In genomic region chr6:146877425-146878045, GRCm38 (mm10) we compare ENCODE assay signal across 17 mouse cellular contexts. TPM values are rescaled to one million over a fixed set of nuclear protein-coding genes. Genes with fewer than 3 reads are reported as not detected.
DNase-seq lines count a peak whose midpoint lies in the region; ATAC-seq and TF ChIP-seq lines count a peak whose summit lies in the region.
"Had no signal": no experiment of that assay in that cellular context is flagged by ENCODE, and none has a peak within 500 bp of the region (broad histone marks: within the 10 kb centered on the region; RNA-seq: fewer than 3 reads in every experiment).

No protein-coding gene starts in this region.

- H3K9ac ChIP-seq in forebrain, postnatal 0 days: no peak overlapping the region
- H3K9ac ChIP-seq in forebrain, embryonic 16.5 days (replicated peaks; ENCODE audit: low read depth, low read length): no peak overlapping the region
- H3K9ac ChIP-seq in midbrain, embryonic 11.5 days (ENCODE audit: low read length): no peak overlapping the region
- H3K9ac ChIP-seq in midbrain, postnatal 0 days (replicated peaks; ENCODE audit: low read length, poor library complexity, severe bottlenecking): no peak overlapping the region
- no peak overlapping the region for H3K9ac ChIP-seq in neural tube, embryonic 15.5 days (replicated peaks)
- H3K9ac ChIP-seq: embryonic facial prominence, embryonic 15.5 days; limb, embryonic 12.5 days; lung, embryonic 14.5 days had no signal

- DNase-seq in forebrain, postnatal 0 days: peak; percentile 34
- DNase-seq in midbrain, embryonic 11.5 days (ENCODE audit: low spot score, missing footprints): peak; percentile 78
- DNase-seq in midbrain, postnatal 0 days (ENCODE audit: low spot score): no peak
- DNase-seq in left cerebral cortex, postnatal 25 days (ENCODE audit: low spot score in 2 of 2): peak; percentile 76 to 96
- DNase-seq in cerebellum, postnatal 10 days: no peak
- no peak for DNase-seq in lung, adult 2 months
- DNase-seq: cerebellum, adult 9-11 months; kidney, adult 18-20 months; lung, embryonic 14.5 days had no signal

- peak; percentile 68 for ATAC-seq in forebrain, postnatal 0 days
- ATAC-seq in forebrain, embryonic 16.5 days: no peak
- ATAC-seq in midbrain, embryonic 11.5 days (ENCODE audit: low FRiP score): no peak
- no peak for ATAC-seq in midbrain, postnatal 0 days (ENCODE audit: low FRiP score)
- ATAC-seq in neural tube, embryonic 15.5 days (ENCODE audit: low FRiP score): no peak

- H3K27ac ChIP-seq in forebrain, postnatal 0 days (ENCODE audit: low read depth, low read length): no peak overlapping the region
- H3K27ac ChIP-seq in forebrain, embryonic 16.5 days (ENCODE audit: low read length): no peak overlapping the region
- H3K27ac ChIP-seq in midbrain, embryonic 11.5 days (ENCODE audit: low read depth, low read length): no peak overlapping the region
- H3K27ac ChIP-seq in midbrain, postnatal 0 days (ENCODE audit: low read depth, low read length): no peak overlapping the region
- no peak overlapping the region for H3K27ac ChIP-seq in neural tube, embryonic 15.5 days (replicated peaks)
- H3K27ac ChIP-seq: embryonic facial prominence, embryonic 15.5 days; hindbrain, embryonic 10.5 days had no signal

- no peaks in the 10 kb centered on the region for H3K9me3 ChIP-seq in forebrain, postnatal 0 days (ENCODE audit: low read length)
- H3K9me3 ChIP-seq in forebrain, embryonic 16.5 days (ENCODE audit: control insufficient read depth, low read length): peaks cover 6% of the 10 kb centered on the region
- peaks cover 4% of the 10 kb centered on the region; the same call in 1 of the 2 replicates for H3K9me3 ChIP-seq in midbrain, embryonic 11.5 days (ENCODE audit: control insufficient read depth, low read length)
- H3K9me3 ChIP-seq in midbrain, postnatal 0 days (ENCODE audit: low read length): no peaks in the 10 kb centered on the region
- H3K9me3 ChIP-seq in neural tube, embryonic 15.5 days (replicated peaks): no peaks in the 10 kb centered on the region

- no peaks in the 10 kb centered on the region for H3K4me1 ChIP-seq in forebrain, postnatal 0 days (ENCODE audit: insufficient read depth)
- H3K4me1 ChIP-seq in forebrain, embryonic 16.5 days (replicated peaks; ENCODE audit: control insufficient read depth, insufficient read depth, low read length): peaks cover 3% of the 10 kb centered on the region; the same call in 1 of the 2 replicates
- no peaks in the 10 kb centered on the region for H3K4me1 ChIP-seq in midbrain, embryonic 11.5 days (ENCODE audit: control insufficient read depth, insufficient read depth, low read length)
- H3K4me1 ChIP-seq in midbrain, postnatal 0 days (ENCODE audit: insufficient read depth, low read length): no peaks in the 10 kb centered on the region
- no peaks in the 10 kb centered on the region for H3K4me1 ChIP-seq in neural tube, embryonic 15.5 days
- H3K4me1 ChIP-seq in lung, adult 2 months (ENCODE audit: control insufficient read depth, insufficient read depth, low read length): no peaks in the 10 kb centered on the region

- no peaks in the 10 kb centered on the region for H3K27me3 ChIP-seq in forebrain, postnatal 0 days (ENCODE audit: insufficient read depth, low read length)
- H3K27me3 ChIP-seq in forebrain, embryonic 16.5 days (replicated peaks; ENCODE audit: control insufficient read depth, insufficient read depth, low read length): no peaks in the 10 kb centered on the region
- H3K27me3 ChIP-seq in midbrain, embryonic 11.5 days (ENCODE audit: control insufficient read depth, insufficient read depth, low read length): no peaks in the 10 kb centered on the region
- H3K27me3 ChIP-seq in midbrain, postnatal 0 days (ENCODE audit: insufficient read depth, low read length): no peaks in the 10 kb centered on the region
- no peaks in the 10 kb centered on the region for H3K27me3 ChIP-seq in neural tube, embryonic 15.5 days (replicated peaks)
- H3K27me3 ChIP-seq: embryonic facial prominence, embryonic 15.5 days; limb, embryonic 12.5 days had no signal

- H3K36me3 ChIP-seq in forebrain, postnatal 0 days (ENCODE audit: insufficient read depth): no peaks in the 10 kb centered on the region
- H3K36me3 ChIP-seq in forebrain, embryonic 16.5 days (ENCODE audit: control insufficient read depth, insufficient read depth): no peaks in the 10 kb centered on the region
- H3K36me3 ChIP-seq in midbrain, embryonic 11.5 days (ENCODE audit: control insufficient read depth, insufficient read depth, low read length): no peaks in the 10 kb centered on the region
- no peaks in the 10 kb centered on the region for H3K36me3 ChIP-seq in midbrain, postnatal 0 days (ENCODE audit: insufficient read depth, low read length)
- no peaks in the 10 kb centered on the region for H3K36me3 ChIP-seq in neural tube, embryonic 15.5 days
- H3K36me3 ChIP-seq: embryonic facial prominence, embryonic 15.5 days; hindbrain, embryonic 10.5 days; limb, embryonic 12.5 days had no signal

- H3K4me2 ChIP-seq in forebrain, postnatal 0 days (ENCODE audit: low read depth): no peak overlapping the region
- no peak overlapping the region for H3K4me2 ChIP-seq in forebrain, embryonic 16.5 days (ENCODE audit: low read length)
- no peak overlapping the region for H3K4me2 ChIP-seq in midbrain, embryonic 11.5 days
- H3K4me2 ChIP-seq in midbrain, postnatal 0 days (ENCODE audit: low read depth, low read length, poor library complexity, severe bottlenecking): no peak overlapping the region
- no peak overlapping the region for H3K4me2 ChIP-seq in neural tube, embryonic 15.5 days
- H3K4me2 ChIP-seq: embryonic facial prominence, embryonic 15.5 days; limb, embryonic 12.5 days; lung, embryonic 14.5 days had no signal

- no peak for TF ChIP-seq CTCF in forebrain, postnatal 0 days (IDR thresholded peaks at IDR 0.05; ENCODE audit: low read depth)
- TF ChIP-seq CTCF in midbrain, postnatal 0 days (IDR thresholded peaks at IDR 0.05): no peak
- no peak for TF ChIP-seq CTCF in lung, adult 2 months (IDR thresholded peaks at IDR 0.05; ENCODE audit: insufficient read depth, low read length)

- intact Hi-C loops in left cerebral cortex, postnatal 25 days (cut with DNase I): loop anchor here (1.0 to 2.0 kb wide), 2 partner anchors 43 to 78 kb away; no protein-coding TSS in a partner anchor

- 71% methylated on average over 12 of the region's 12 CpGs for WGBS in forebrain, postnatal 0 days
- WGBS in forebrain, embryonic 16.5 days: 84% methylated on average over 12 of the region's 12 CpGs
- WGBS in midbrain, embryonic 11.5 days: 92% methylated on average over 12 of the region's 12 CpGs
- WGBS in midbrain, postnatal 0 days: 78% methylated on average over 12 of the region's 12 CpGs
- WGBS in neural tube, embryonic 15.5 days: 93% methylated on average over 12 of the region's 12 CpGs
- 86% methylated on average over 12 of the region's 12 CpGs for WGBS in lung, adult 2 months

- H3K4me3 ChIP-seq in forebrain, postnatal 0 days (ENCODE audit: low read depth, low read length): no peak overlapping the region
- no peak overlapping the region for H3K4me3 ChIP-seq in forebrain, embryonic 16.5 days (replicated peaks; ENCODE audit: low read length)
- no peak overlapping the region for H3K4me3 ChIP-seq in midbrain, embryonic 11.5 days (ENCODE audit: low read depth, low read length)
- no peak overlapping the region for H3K4me3 ChIP-seq in midbrain, postnatal 0 days (ENCODE audit: low read depth, low read length)
- no peak overlapping the region for H3K4me3 ChIP-seq in neural tube, embryonic 15.5 days (replicated peaks)
- no peak overlapping the region for H3K4me3 ChIP-seq in lung, adult 2 months (replicated peaks; ENCODE audit: extremely low read depth, low read depth, low read length)
- H3K4me3 ChIP-seq: embryonic facial prominence, embryonic 15.5 days; hindbrain, embryonic 10.5 days; limb, embryonic 12.5 days had no signal

- no peak for TF ChIP-seq POLR2A in lung, adult 2 months (IDR thresholded peaks at IDR 0.05; ENCODE audit: borderline replicate concordance, extremely low read depth, low read depth, low read length)

RNA-seq across cellular contexts. Expression of gene Ppfibp1, which starts 10.8 kb away (rescaled TPM):
- 32.0 and 33.0 TPM in 2 replicates for total RNA-seq in forebrain, postnatal 0 days (2014; rRNA removed)
- 15.6 and 23.8 TPM in 2 replicates for polyA plus RNA-seq in forebrain, postnatal 0 days (2015; fragmentation: Nextera tagmentation; extraction: Ambion mirVana)
- polyA plus RNA-seq in forebrain, embryonic 16.5 days (2015; fragmentation: Nextera tagmentation; extraction: Ambion mirVana): 17.8 and 21.4 TPM in 2 replicates
- polyA plus RNA-seq in midbrain, embryonic 11.5 days (2014; fragmentation: Nextera tagmentation; extraction: Ambion mirVana): 30.2 and 30.7 TPM in 2 replicates
- 23.7 and 25.0 TPM in 2 replicates for total RNA-seq in midbrain, postnatal 0 days (2014; rRNA removed)
- 21.6 and 25.4 TPM in 2 replicates for polyA plus RNA-seq in midbrain, postnatal 0 days (2015; fragmentation: Nextera tagmentation; extraction: Ambion mirVana)
- total RNA-seq in left cerebral cortex, postnatal 25 days (2021): 10 to 100 TPM; 57.2 to 60.7 TPM
- 12.8 and 15.8 TPM in 2 replicates for polyA plus RNA-seq in neural tube, embryonic 15.5 days (2015; fragmentation: Nextera tagmentation; extraction: Ambion mirVana)
- 26.1 and 35.1 TPM in 2 replicates for polyA plus RNA-seq in lung, adult 2 months (2012; rRNA removed)

RNA-seq across cellular contexts. Expression of gene Smco2, which starts 27.6 kb away (rescaled TPM):
- total RNA-seq in forebrain, postnatal 0 days (2014; rRNA removed): not detected in 2 replicates
- polyA plus RNA-seq in forebrain, postnatal 0 days (2015; fragmentation: Nextera tagmentation; extraction: Ambion mirVana): not detected in 2 replicates
- not detected in 2 replicates for polyA plus RNA-seq in forebrain, embryonic 16.5 days (2015; fragmentation: Nextera tagmentation; extraction: Ambion mirVana)
- not detected in 2 replicates for polyA plus RNA-seq in midbrain, embryonic 11.5 days (2014; fragmentation: Nextera tagmentation; extraction: Ambion mirVana)
- total RNA-seq in midbrain, postnatal 0 days (2014; rRNA removed): not detected in 2 replicates
- not detected in 2 replicates for polyA plus RNA-seq in midbrain, postnatal 0 days (2015; fragmentation: Nextera tagmentation; extraction: Ambion mirVana)
- not detected for total RNA-seq in left cerebral cortex, postnatal 25 days (2021)
- not detected in 2 replicates for polyA plus RNA-seq in neural tube, embryonic 15.5 days (2015; fragmentation: Nextera tagmentation; extraction: Ambion mirVana)
- 0.12 TPM in 1 of 2 replicates, not detected in the other for polyA plus RNA-seq in lung, adult 2 months (2012; rRNA removed)
- total RNA-seq: ES-E14; megakaryocyte, adult 5-6 weeks had no signal
- polyA plus RNA-seq: embryonic facial prominence, embryonic 15.5 days; hindbrain, embryonic 10.5 days; limb, embryonic 12.5 days; lung, embryonic 14.5 days; thymus, postnatal 0 days had no signal

Comparison
In these comparisons a context has a peak if more than half of its experiments do, and no peak if none do; other contexts are left out.
1. DNase-seq: peak in forebrain, postnatal 0 days (single experiment), midbrain, embryonic 11.5 days (single experiment) and left cerebral cortex, postnatal 25 days (2 of 2); none in midbrain, postnatal 0 days (single experiment), cerebellum, postnatal 10 days (0 of 2) and lung, adult 2 months (single experiment).